Mouse (Mus musculus): Measurements from ENCODE around the gene Adcy3. TPM values are rescaled to one million over a fixed set of nuclear protein-coding genes. Genes with fewer than 3 reads are reported as not detected.

Gene Adcy3
- polyA plus RNA-seq, 1 experiment from 2014 or later: 4.7 TPM

DNA sequence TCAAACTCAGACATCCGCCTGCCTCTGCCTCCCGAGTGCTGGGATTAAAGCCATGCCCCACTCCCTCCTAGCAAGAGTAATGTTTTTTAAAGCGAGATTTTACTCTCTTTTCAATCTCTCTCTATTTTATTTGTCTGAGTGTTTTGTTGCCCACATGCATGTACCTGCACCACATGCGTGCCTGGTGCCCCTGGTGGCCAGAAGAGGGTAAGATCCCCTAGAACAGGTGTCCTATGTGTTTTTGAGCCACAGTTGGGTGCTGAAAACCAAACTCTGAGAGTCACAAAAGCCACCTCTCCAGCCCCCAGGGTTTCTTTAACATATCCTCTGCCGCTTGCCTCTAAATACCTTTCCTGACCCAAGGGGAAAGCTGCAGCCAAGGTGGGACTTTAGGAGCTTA, 10.3 kb downstream of the Adcy3 start:
- no peaks in the 10 kb centered on the region for H3K4me1 ChIP-seq (ENCODE audit: control insufficient read depth, insufficient read depth, low read length)
- H3K27me3 ChIP-seq (ENCODE audit: control insufficient read depth, insufficient read depth, low read length): no peaks in the 10 kb centered on the region
- no peak overlapping the region for H3K4me3 ChIP-seq (ENCODE audit: low read depth, low read length)
- no peak overlapping the region for H3K9ac ChIP-seq (ENCODE audit: low read length)
- H3K4me2 ChIP-seq (ENCODE audit: low read depth, severe bottlenecking): no peak overlapping the region
- DNase-seq (ENCODE audit: low spot score) (no peak), ATAC-seq (ENCODE audit: insufficient number of reproducible peaks, low FRiP score, low TSS enrichment, low read depth) (no peak)
- WGBS: 87% methylated on average over 5 of the region's 5 CpGs
- no peaks in the 10 kb centered on the region for H3K9me3 ChIP-seq (ENCODE audit: control insufficient read depth, low read length)
- no peaks in the 10 kb centered on the region for H3K36me3 ChIP-seq (ENCODE audit: control insufficient read depth, insufficient read depth, low read length)
- no peak overlapping the region for H3K27ac ChIP-seq (replicated peaks; ENCODE audit: low read depth, low read length)

DNA sequence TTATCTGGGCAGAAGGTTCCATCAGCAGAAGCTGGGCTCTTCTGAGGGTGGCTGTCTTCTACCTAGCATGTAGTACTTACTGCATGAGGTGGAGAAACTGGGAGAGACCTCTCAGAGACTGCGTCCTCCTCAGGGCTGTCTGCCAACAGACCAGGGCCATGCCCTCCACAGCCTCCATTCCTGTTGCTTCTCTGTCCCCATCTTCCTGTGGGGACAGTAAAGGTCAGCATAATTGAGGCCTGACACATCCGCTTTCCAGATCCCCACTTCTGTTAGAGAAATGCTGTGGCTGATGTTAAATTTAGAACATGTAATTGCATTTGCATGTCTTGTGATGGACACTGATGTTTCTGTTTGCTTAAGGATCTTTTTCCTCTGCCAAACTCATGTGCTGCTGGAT, 18.0 kb downstream of the Adcy3 start:
- Histone ChIP-seq H3K27ac (replicated peaks; ENCODE audit: low read depth, low read length) (no peak overlapping the region), H3K9me3 (ENCODE audit: control insufficient read depth, low read length) (no peaks in the 10 kb centered on the region), H3K4me3 (ENCODE audit: low read depth, low read length) (no peak overlapping the region), H3K4me2 (ENCODE audit: low read depth, severe bottlenecking) (no peak overlapping the region), H3K36me3 (ENCODE audit: control insufficient read depth, insufficient read depth, low read length) (no peaks in the 10 kb centered on the region), H3K9ac (ENCODE audit: low read length) (no peak overlapping the region), H3K4me1 (ENCODE audit: control insufficient read depth, insufficient read depth, low read length) (no peaks in the 10 kb centered on the region), H3K27me3 (ENCODE audit: control insufficient read depth, insufficient read depth, low read length) (no peaks in the 10 kb centered on the region)
- WGBS: 87% methylated on average over 2 of the region's 2 CpGs
- ATAC-seq (ENCODE audit: insufficient number of reproducible peaks, low FRiP score, low TSS enrichment, low read depth) (no peak), DNase-seq (ENCODE audit: low spot score) (no peak)

- Histone ChIP-seq H3K9me3 (ENCODE audit: control insufficient read depth, low read length) (no peaks in the 10 kb centered on the region), H3K27ac (replicated peaks; ENCODE audit: low read depth, low read length) (no peak overlapping the region), H3K4me1 (ENCODE audit: control insufficient read depth, insufficient read depth, low read length) (no peaks in the 10 kb centered on the region), H3K36me3 (ENCODE audit: control insufficient read depth, insufficient read depth, low read length) (no peaks in the 10 kb centered on the region), H3K27me3 (ENCODE audit: control insufficient read depth, insufficient read depth, low read length) (no peaks in the 10 kb centered on the region), H3K4me3 (ENCODE audit: low read depth, low read length) (no peak overlapping the region), H3K9ac (ENCODE audit: low read length) (no peak overlapping the region), H3K4me2 (ENCODE audit: low read depth, severe bottlenecking) (no peak overlapping the region)
- 88% methylated on average over 3 of the region's 3 CpGs for WGBS
- no peak for ATAC-seq (ENCODE audit: insufficient number of reproducible peaks, low FRiP score, low TSS enrichment, low read depth)
- no peak for DNase-seq (ENCODE audit: low spot score)
Observed at GRCm38 (mm10) chr12:4151969-4152368, 19.1 kb downstream of the Adcy3 start.

- no peak overlapping the region for H3K27ac ChIP-seq (replicated peaks; ENCODE audit: low read depth, low read length)
Observed at GRCm38 (mm10) chr12:4157466-4157865, 24.6 kb downstream of the Adcy3 start.

DNA sequence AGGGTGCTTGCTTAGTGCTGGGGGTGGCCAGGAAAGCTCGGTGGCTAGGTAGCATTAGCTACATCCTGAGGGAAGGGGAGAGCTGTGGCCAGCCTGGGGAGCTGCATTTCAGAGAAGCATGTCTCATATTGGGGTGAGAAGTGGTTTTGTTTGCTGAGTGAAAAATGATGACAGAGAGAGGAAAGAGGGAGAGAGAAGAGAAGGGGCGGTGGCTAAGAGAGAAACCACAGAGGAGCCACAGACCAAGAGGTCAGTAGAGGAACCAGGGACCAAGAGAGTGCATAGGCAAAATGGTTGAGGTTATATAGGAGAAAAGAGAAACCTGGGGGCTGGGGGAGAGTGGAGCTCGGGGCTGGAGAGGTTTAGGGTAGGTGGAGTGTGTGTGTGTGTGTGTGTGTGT, 25.3 kb downstream of the Adcy3 start:
- DNase-seq (ENCODE audit: low spot score) (no peak), ATAC-seq (ENCODE audit: insufficient number of reproducible peaks, low FRiP score, low TSS enrichment, low read depth) (no peak)
- H3K4me3 ChIP-seq (ENCODE audit: low read depth, low read length): no peak overlapping the region
- H3K9me3 ChIP-seq (ENCODE audit: control insufficient read depth, low read length): no peaks in the 10 kb centered on the region
- 86% methylated on average over 3 of the region's 3 CpGs for WGBS
- no peaks in the 10 kb centered on the region for H3K27me3 ChIP-seq (ENCODE audit: control insufficient read depth, insufficient read depth, low read length)
- no peaks in the 10 kb centered on the region for H3K36me3 ChIP-seq (ENCODE audit: control insufficient read depth, insufficient read depth, low read length)
- no peak overlapping the region for H3K9ac ChIP-seq (ENCODE audit: low read length)
- no peaks in the 10 kb centered on the region for H3K4me1 ChIP-seq (ENCODE audit: control insufficient read depth, insufficient read depth, low read length)
- H3K4me2 ChIP-seq (ENCODE audit: low read depth, severe bottlenecking): no peak overlapping the region
- no peak overlapping the region for H3K27ac ChIP-seq (replicated peaks; ENCODE audit: low read depth, low read length)

More at GRCm38 (mm10) chr12:4157466-4157865, 24.6 kb downstream of the Adcy3 start:
- DNase-seq (ENCODE audit: low spot score): no peak
- H3K9ac ChIP-seq (ENCODE audit: low read length): no peak overlapping the region
- 87% methylated on average over 2 of the region's 2 CpGs for WGBS
- no peak for ATAC-seq (ENCODE audit: insufficient number of reproducible peaks, low FRiP score, low TSS enrichment, low read depth)
- H3K9me3 ChIP-seq (ENCODE audit: control insufficient read depth, low read length): no peaks in the 10 kb centered on the region
- no peaks in the 10 kb centered on the region for H3K27me3 ChIP-seq (ENCODE audit: control insufficient read depth, insufficient read depth, low read length)
- no peaks in the 10 kb centered on the region for H3K4me1 ChIP-seq (ENCODE audit: control insufficient read depth, insufficient read depth, low read length)
- no peak overlapping the region for H3K4me3 ChIP-seq (ENCODE audit: low read depth, low read length)
- H3K36me3 ChIP-seq (ENCODE audit: control insufficient read depth, insufficient read depth, low read length): no peaks in the 10 kb centered on the region
- H3K4me2 ChIP-seq (ENCODE audit: low read depth, severe bottlenecking): no peak overlapping the region

- Histone ChIP-seq H3K4me2 (ENCODE audit: low read depth, severe bottlenecking) (no peak overlapping the region), H3K4me3 (ENCODE audit: low read depth, low read length) (no peak overlapping the region), H3K9ac (ENCODE audit: low read length) (no peak overlapping the region), H3K4me1 (ENCODE audit: control insufficient read depth, insufficient read depth, low read length) (no peaks in the 10 kb centered on the region), H3K9me3 (ENCODE audit: control insufficient read depth, low read length) (no peaks in the 10 kb centered on the region), H3K27ac (replicated peaks; ENCODE audit: low read depth, low read length) (no peak overlapping the region), H3K36me3 (ENCODE audit: control insufficient read depth, insufficient read depth, low read length) (no peaks in the 10 kb centered on the region), H3K27me3 (ENCODE audit: control insufficient read depth, insufficient read depth, low read length) (no peaks in the 10 kb centered on the region)
- DNase-seq (ENCODE audit: low spot score): no peak
- WGBS: 96% methylated on average over 7 of the region's 7 CpGs
- no peak for ATAC-seq (ENCODE audit: insufficient number of reproducible peaks, low FRiP score, low TSS enrichment, low read depth)
Observed at GRCm38 (mm10) chr12:4158868-4159632, 26.1 kb downstream of the Adcy3 start.

DNA sequence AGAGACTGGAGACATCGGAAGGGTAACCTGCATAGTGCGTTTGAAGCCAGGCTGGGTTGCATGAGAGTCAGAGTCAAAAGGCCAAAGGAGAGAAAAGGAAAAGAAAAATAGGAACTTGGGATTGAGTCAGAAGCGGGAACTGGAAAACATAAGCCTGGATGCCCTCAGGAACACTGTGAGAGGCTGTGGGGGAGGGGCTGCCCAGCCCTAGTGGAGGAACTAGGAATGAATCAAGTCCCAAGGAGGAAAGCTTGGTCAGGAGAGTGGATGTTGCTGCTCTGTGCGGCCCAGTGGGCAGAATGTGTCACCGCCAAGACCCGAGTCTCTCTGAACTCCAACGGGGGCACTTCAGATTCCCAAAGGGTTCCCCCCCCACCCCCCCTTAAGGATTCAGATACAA, 27.4 kb downstream of the Adcy3 start:
- Histone ChIP-seq H3K27me3 (ENCODE audit: control insufficient read depth, insufficient read depth, low read length) (no peaks in the 10 kb centered on the region), H3K4me2 (ENCODE audit: low read depth, severe bottlenecking) (no peak overlapping the region), H3K4me3 (ENCODE audit: low read depth, low read length) (no peak overlapping the region), H3K27ac (replicated peaks; ENCODE audit: low read depth, low read length) (no peak overlapping the region), H3K36me3 (ENCODE audit: control insufficient read depth, insufficient read depth, low read length) (no peaks in the 10 kb centered on the region), H3K4me1 (ENCODE audit: control insufficient read depth, insufficient read depth, low read length) (no peaks in the 10 kb centered on the region), H3K9ac (ENCODE audit: low read length) (no peak overlapping the region), H3K9me3 (ENCODE audit: control insufficient read depth, low read length) (no peaks in the 10 kb centered on the region)
- ATAC-seq (ENCODE audit: insufficient number of reproducible peaks, low FRiP score, low TSS enrichment, low read depth) (no peak), DNase-seq (ENCODE audit: low spot score) (peak; percentile 39)
- WGBS: 69% methylated on average over 7 of the region's 7 CpGs

DNA sequence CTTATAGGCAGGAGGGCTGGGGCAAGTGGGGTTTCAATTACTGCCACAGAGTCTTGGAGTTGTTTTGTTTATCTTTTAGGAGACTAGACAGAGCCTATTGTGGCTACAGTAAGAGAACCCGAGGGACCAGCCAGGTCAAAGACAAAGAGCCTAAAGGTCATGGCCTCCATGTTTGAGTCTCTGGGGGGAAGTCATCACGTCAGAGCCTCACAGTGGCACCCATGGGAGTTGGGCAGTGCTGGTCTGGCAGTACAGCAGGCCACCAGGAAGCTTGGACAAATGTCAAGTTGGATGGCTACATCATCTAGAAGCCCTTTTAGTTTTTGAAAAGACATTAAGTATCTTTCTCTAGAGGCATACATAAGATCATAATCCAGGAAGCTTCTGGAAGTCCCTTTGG, 30.0 kb downstream of the Adcy3 start:
- H3K4me3 ChIP-seq (ENCODE audit: low read depth, low read length): no peak overlapping the region
- H3K27ac ChIP-seq (replicated peaks; ENCODE audit: low read depth, low read length): no peak overlapping the region
- no peaks in the 10 kb centered on the region for H3K27me3 ChIP-seq (ENCODE audit: control insufficient read depth, insufficient read depth, low read length)
- no peak overlapping the region for H3K4me2 ChIP-seq (ENCODE audit: low read depth, severe bottlenecking)
- DNase-seq (ENCODE audit: low spot score): no peak
- H3K9me3 ChIP-seq (ENCODE audit: control insufficient read depth, low read length): no peaks in the 10 kb centered on the region
- no peak overlapping the region for H3K9ac ChIP-seq (ENCODE audit: low read length)
- no peaks in the 10 kb centered on the region for H3K36me3 ChIP-seq (ENCODE audit: control insufficient read depth, insufficient read depth, low read length)
- ATAC-seq (ENCODE audit: insufficient number of reproducible peaks, low FRiP score, low TSS enrichment, low read depth): no peak
- no peaks in the 10 kb centered on the region for H3K4me1 ChIP-seq (ENCODE audit: control insufficient read depth, insufficient read depth, low read length)
- 65% methylated on average over 2 of the region's 2 CpGs for WGBS

- H3K27me3 ChIP-seq (ENCODE audit: control insufficient read depth, insufficient read depth, low read length): no peaks in the 10 kb centered on the region
- WGBS: 73% methylated on average over 3 of the region's 3 CpGs
- no peak for ATAC-seq (ENCODE audit: insufficient number of reproducible peaks, low FRiP score, low TSS enrichment, low read depth)
- H3K27ac ChIP-seq (replicated peaks; ENCODE audit: low read depth, low read length): no peak overlapping the region
- H3K9me3 ChIP-seq (ENCODE audit: control insufficient read depth, low read length): no peaks in the 10 kb centered on the region
- H3K9ac ChIP-seq (ENCODE audit: low read length): no peak overlapping the region
- no peak overlapping the region for H3K4me3 ChIP-seq (ENCODE audit: low read depth, low read length)
- H3K4me1 ChIP-seq (ENCODE audit: control insufficient read depth, insufficient read depth, low read length): no peaks in the 10 kb centered on the region
- no peak for DNase-seq (ENCODE audit: low spot score)
- H3K4me2 ChIP-seq (ENCODE audit: low read depth, severe bottlenecking): no peak overlapping the region
- no peaks in the 10 kb centered on the region; the same call in 1 of the 2 replicates for H3K36me3 ChIP-seq (ENCODE audit: control insufficient read depth, insufficient read depth, low read length)
Observed at GRCm38 (mm10) chr12:4166970-4167369, 34.1 kb downstream of the Adcy3 start.
